Mouse (Mus musculus) limb, embryonic 12.5 days (tissue): ENCODE measurements around the gene Sumf2. TPM values are rescaled to one million over a fixed set of nuclear protein-coding genes. Genes with fewer than 3 reads are reported as not detected.
A peak's percentile ranks its signal among the peaks of the same experiment; 100 is the strongest.

Source experiments
- ATAC-seq: fragments of 200-750 bp; cut with Nextera tagmentation; 2 replicates; pipeline ENCODE4 v1.8.0; 2017; ENCODE audit warnings: low read depth, moderate TSS enrichment; ENCODE audit not compliant: insufficient number of reproducible peaks, insufficient read depth, low FRiP score, low TSS enrichment
- H3K27ac ChIP-seq: fragments of 300-500 bp; sonication (generic); 2 replicates; pipeline ENCODE4 v1.5.1; 2016; ENCODE audit warnings: mild to moderate bottlenecking, moderate library complexity
- H3K27me3 ChIP-seq: fragments of 300-500 bp; sonication (generic); 2 replicates; pipeline ENCODE4 v1.6.1; 2016; ENCODE audit warnings: mild to moderate bottlenecking, moderate library complexity
- H3K36me3 ChIP-seq: fragments of 300-500 bp; sonication (generic); 2 replicates; pipeline ENCODE4 v1.6.1; 2016; ENCODE audit warnings: mild to moderate bottlenecking, moderate library complexity
- H3K4me1 ChIP-seq: fragments of 300-500 bp; sonication (generic); replicated peaks from 2 replicates; pipeline ENCODE4 v1.6.1; 2016
- H3K4me2 ChIP-seq: fragments of 300-500 bp; sonication (generic); 2 replicates; pipeline ENCODE4 v1.6.1; 2016; ENCODE audit warnings: mild to moderate bottlenecking, moderate library complexity
- H3K4me3 ChIP-seq: fragments of 300-500 bp; sonication (generic); replicated peaks from 2 replicates; pipeline ENCODE4 v1.5.1; 2016; ENCODE audit warnings: mild to moderate bottlenecking
- H3K9ac ChIP-seq: fragments of 300-500 bp; sonication (generic); replicated peaks from 2 replicates; pipeline ENCODE4 v1.6.1; 2016; ENCODE audit warnings: mild to moderate bottlenecking, moderate library complexity
- H3K9me3 ChIP-seq: fragments of 300-500 bp; sonication (generic); 2 replicates; pipeline ENCODE4 v1.6.1; 2016; ENCODE audit warnings: mild to moderate bottlenecking, moderate library complexity
- WGBS: fragments of 180-500 bp; shearing (Covaris S2); methylation state at CpG from one replicate; pipeline ENCODE4 v1.1.7; 2016; 5-methylcytosine and 5-hydroxymethylcytosine counted together
- polyA plus RNA-seq: library from polyadenylated mRNA; unstranded; fragments of >200 nt; fragmentation: Nextera tagmentation; extraction: Ambion mirVana; gene quantifications from 2 replicates; pipeline ENCODE4 v1.2.1, GENCODE M21; 2016

Sumf2 gene
- polyA plus RNA-seq, 1 experiment from 2014 or later = 74.2 TPM

- 0 out of 2 replicates have a peak, but pooled peaks cover 5% of the 10 kb centered on the region for H3K36me3 ChIP-seq
- H3K9me3 ChIP-seq = no peaks in the 10 kb centered on the region
- peak; percentile 95 for ATAC-seq
- H3K4me3 ChIP-seq = peak within 1 kb of the TSS; percentile 75
- peak within 1 kb of the TSS; percentile 82 for H3K9ac ChIP-seq
- H3K27me3 ChIP-seq = no peaks in the 10 kb centered on the region
- H3K4me1 ChIP-seq = 0 out of 2 replicates have a peak, but pooled peaks cover 8% of the 10 kb centered on the region
- under 1% methylated on average over 63 of the region's 63 CpGs for WGBS
- H3K27ac ChIP-seq = peak within 1 kb of the TSS; percentile 91
- H3K4me2 ChIP-seq = peak within 1 kb of the TSS; percentile 86
Measured at GRCm38 (mm10) chr5:129908242-129908965, 61.6 kb downstream of the Sumf2 start, which contains the start of gene Nupr1l. Gene Nupr1l (plus strand): TSS chr5:129908540.

- Histone ChIP-seq H3K9ac (no peak overlapping the region), H3K9me3 (no peaks in the 10 kb centered on the region), H3K4me1 (0 out of 2 replicates have a peak, but pooled peaks cover 8% of the 10 kb centered on the region), H3K27ac (no peak overlapping the region; the same call in 1 of the 2 replicates), H3K4me3 (peak overlapping the region; percentile 75), H3K4me2 (peak overlapping the region; percentile 86), H3K36me3 (no peaks in the 10 kb centered on the region), H3K27me3 (no peaks in the 10 kb centered on the region)
- no peak for ATAC-seq
- 73% methylated on average over 9 of the region's 9 CpGs for WGBS
Measured at GRCm38 (mm10) chr5:129909147-129909546, 62.4 kb downstream of the Sumf2 start.

- 0 out of 2 replicates have a peak, but pooled peaks cover 8% of the 10 kb centered on the region for H3K4me1 ChIP-seq
- no peaks in the 10 kb centered on the region for H3K27me3 ChIP-seq
- H3K27ac ChIP-seq = no peak overlapping the region
- H3K9me3 ChIP-seq = no peaks in the 10 kb centered on the region
- no peak for ATAC-seq
- H3K4me3 ChIP-seq = 0 out of 2 replicates have a peak overlapping the region, but pooled peaks have one; percentile 75
- no peak overlapping the region for H3K4me2 ChIP-seq
- H3K36me3 ChIP-seq = no peaks in the 10 kb centered on the region
- WGBS = 85% methylated on average over 7 of the region's 7 CpGs
- no peak overlapping the region for H3K9ac ChIP-seq
Measured at GRCm38 (mm10) chr5:129909591-129909990, 62.8 kb downstream of the Sumf2 start.

Other genes with a start within 250 kb of the Sumf2 start
- gene Zfp11, start 176.9 kb upstream of the Sumf2 start, polyA plus RNA-seq = 6.3 and 6.5 TPM in 2 replicates
- not detected in 2 replicates for gene Sept14, start 138.5 kb upstream of the Sumf2 start, polyA plus RNA-seq
- gene Mrps17, start 131.5 kb upstream of the Sumf2 start, polyA plus RNA-seq = 178 and 186 TPM in 2 replicates
- 101 and 106 TPM in 2 replicates for gene Nipsnap2, start 121.9 kb upstream of the Sumf2 start, polyA plus RNA-seq
- 28.5 and 28.6 TPM in 2 replicates for gene Psph, start 59.5 kb upstream of the Sumf2 start, polyA plus RNA-seq
- 926 and 978 TPM in 2 replicates for gene Chchd2, start 40.5 kb downstream of the Sumf2 start, polyA plus RNA-seq
- 10.9 and 11.9 TPM in 2 replicates for gene Zbed5, start 48.7 kb downstream of the Sumf2 start, polyA plus RNA-seq
- gene Phkg1, start 51.6 kb downstream of the Sumf2 start, polyA plus RNA-seq = 0.24 and 0.36 TPM in 2 replicates
- 5.0 and 6.2 TPM in 2 replicates for gene Nupr1l, start 61.6 kb downstream of the Sumf2 start, polyA plus RNA-seq
- 35.8 and 36.7 TPM in 2 replicates for gene Vkorc1l1, start 95.0 kb downstream of the Sumf2 start, polyA plus RNA-seq
- gene Gusb, start 156.1 kb downstream of the Sumf2 start, polyA plus RNA-seq = 43.0 and 45.7 TPM in 2 replicates
- gene Asl, start 182.3 kb downstream of the Sumf2 start, polyA plus RNA-seq = 29.5 and 29.6 TPM in 2 replicates
- 39.6 and 46.0 TPM in 2 replicates for gene Crcp, start 182.3 kb downstream of the Sumf2 start, polyA plus RNA-seq
- 83.5 and 85.3 TPM in 2 replicates for gene Tpst1, start 226.3 kb downstream of the Sumf2 start, polyA plus RNA-seq